Mouse (Mus musculus): ENCODE results near the gene Samd4. TPM values are rescaled to one million over a fixed set of nuclear protein-coding genes. Genes with fewer than 3 reads are reported as not detected.
A peak's percentile ranks its signal among the peaks of the same experiment; 100 is the strongest.
"Not testable (repeated sequence)": the region's sequence is repeated elsewhere in the genome, so short reads cannot be mapped to it uniquely, and the experiment has no call there.

Samd4 gene
- polyA plus RNA-seq, 1 experiment from 2014 or later, result 5.0 TPM

DNA sequence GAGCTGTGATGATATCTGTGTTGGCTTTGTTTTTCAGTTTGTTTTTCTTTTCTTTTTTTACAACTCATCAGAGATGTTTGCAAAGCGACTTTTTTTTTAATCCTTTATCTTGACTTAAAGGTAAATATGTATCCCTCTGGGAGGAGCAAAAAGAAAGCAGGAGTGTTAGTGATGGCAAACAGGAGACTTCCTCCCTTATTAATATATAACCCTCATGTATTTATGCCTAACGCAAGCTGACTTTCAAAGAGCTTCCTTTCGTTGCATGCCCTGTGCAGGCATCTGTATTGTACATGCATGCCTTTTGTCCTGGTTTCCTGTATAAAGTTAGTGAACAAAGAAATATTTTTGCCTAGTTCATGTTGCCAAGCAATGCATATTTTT is 222.5 kb downstream of the Samd4 start:
- Histone ChIP-seq H3K9me3 (replicated peaks; ENCODE audit: control insufficient read depth, low read length, poor library complexity, severe bottlenecking) (no peaks in the 10 kb centered on the region), H3K27ac (ENCODE audit: low read length) (no peak overlapping the region), H3K9ac (ENCODE audit: low read depth, low read length) (no peak overlapping the region), H3K27me3 (ENCODE audit: control insufficient read depth, insufficient read depth, low read depth, low read length) (no peaks in the 10 kb centered on the region), H3K36me3 (ENCODE audit: control insufficient read depth, insufficient read depth, low read length) (no peaks in the 10 kb centered on the region), H3K4me3 (ENCODE audit: low read depth, low read length) (no peak overlapping the region), H3K4me1 (ENCODE audit: control insufficient read depth, insufficient read depth, low read length) (no peaks in the 10 kb centered on the region), H3K4me2 (ENCODE audit: low read length) (no peak overlapping the region)
- no peak for ATAC-seq
- 81% methylated on average over 3 of the region's 3 CpGs for WGBS

DNA sequence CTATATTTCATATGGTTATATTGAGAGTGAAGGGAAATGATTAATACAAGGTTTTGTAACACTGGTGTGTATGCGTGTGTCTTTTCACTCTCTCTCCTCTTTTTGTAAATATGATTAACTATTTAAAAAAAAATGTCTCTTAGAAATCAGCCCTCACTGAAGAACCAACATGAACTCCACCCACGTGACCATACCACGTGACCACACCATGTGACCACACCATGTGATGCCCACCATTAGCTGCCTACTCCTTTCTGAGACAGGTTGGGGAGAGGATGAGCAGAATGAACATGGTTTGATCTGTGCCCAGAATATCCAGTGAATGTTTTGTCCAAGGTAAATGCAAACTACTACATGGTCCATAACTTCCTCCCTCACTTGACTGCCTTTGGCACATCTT is 223.1 kb downstream of the Samd4 start:
- Histone ChIP-seq H3K9ac (ENCODE audit: low read depth, low read length) (no peak overlapping the region), H3K4me3 (ENCODE audit: low read depth, low read length) (no peak overlapping the region), H3K27ac (ENCODE audit: low read length) (no peak overlapping the region), H3K9me3 (replicated peaks; ENCODE audit: control insufficient read depth, low read length, poor library complexity, severe bottlenecking) (no peaks in the 10 kb centered on the region), H3K4me1 (ENCODE audit: control insufficient read depth, insufficient read depth, low read length) (no peaks in the 10 kb centered on the region), H3K36me3 (ENCODE audit: control insufficient read depth, insufficient read depth, low read length) (no peaks in the 10 kb centered on the region), H3K27me3 (ENCODE audit: control insufficient read depth, insufficient read depth, low read depth, low read length) (no peaks in the 10 kb centered on the region), H3K4me2 (ENCODE audit: low read length) (no peak overlapping the region)
- ATAC-seq, result no peak
- WGBS, result 94% methylated on average over 3 of the region's 3 CpGs

DNA sequence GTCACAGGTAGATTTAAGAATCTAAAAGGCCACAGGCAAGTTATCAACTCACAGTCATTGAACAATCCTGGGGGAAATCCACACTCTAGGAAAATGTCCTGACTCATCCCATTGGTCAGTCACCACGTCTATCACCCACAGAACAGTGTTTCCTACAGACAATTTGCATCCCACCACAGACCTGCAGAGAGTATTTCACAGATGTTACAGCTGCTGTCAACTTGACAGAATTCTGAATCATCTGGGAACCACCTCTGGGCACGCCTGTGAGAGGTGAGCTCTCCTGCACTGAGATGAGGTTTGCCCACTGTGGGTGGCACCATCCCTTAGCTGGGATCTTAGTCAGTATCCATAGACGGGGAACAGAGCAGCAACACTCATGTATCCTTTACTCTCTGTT is 224.8 kb downstream of the Samd4 start:
- 81% methylated on average over 3 of the region's 3 CpGs for WGBS

DNA sequence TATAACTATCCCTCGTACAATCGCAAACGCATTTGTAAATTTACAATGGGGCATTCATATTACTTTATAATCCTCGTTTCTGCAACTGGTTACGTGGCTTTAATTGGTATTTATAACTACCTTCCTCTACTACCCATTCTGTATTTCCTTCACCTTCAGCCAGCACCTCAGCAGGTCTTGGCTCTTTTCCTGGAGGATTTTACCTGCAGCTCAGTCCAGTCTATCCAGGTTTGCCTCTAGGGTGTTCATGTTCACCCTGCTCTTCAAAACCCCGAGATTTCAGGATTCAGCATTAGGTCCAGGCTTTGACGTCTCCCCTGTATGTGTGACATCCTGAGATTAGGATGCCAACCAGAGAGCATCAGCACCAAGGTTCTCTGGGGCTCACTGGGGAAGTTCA is 227.7 kb downstream of the Samd4 start:
- ATAC-seq; H3K27ac ChIP-seq (ENCODE audit: low read length); H3K36me3 ChIP-seq (ENCODE audit: control insufficient read depth, insufficient read depth, low read length); H3K9ac ChIP-seq (ENCODE audit: low read depth, low read length); H3K4me2 ChIP-seq (ENCODE audit: low read length); H3K4me3 ChIP-seq (ENCODE audit: low read depth, low read length); H3K27me3 ChIP-seq (ENCODE audit: control insufficient read depth, insufficient read depth, low read depth, low read length); H3K4me1 ChIP-seq (ENCODE audit: control insufficient read depth, insufficient read depth, low read length); H3K9me3 ChIP-seq (replicated peaks; ENCODE audit: control insufficient read depth, low read length, poor library complexity, severe bottlenecking): not testable (repeated sequence)
- 87% methylated on average over 4 of the region's 7 CpGs for WGBS

More for the DNA sequence above, 224.8 kb downstream of the Samd4 start:
- Histone ChIP-seq H3K4me1 (ENCODE audit: control insufficient read depth, insufficient read depth, low read length) (no peaks in the 10 kb centered on the region), H3K36me3 (ENCODE audit: control insufficient read depth, insufficient read depth, low read length) (no peaks in the 10 kb centered on the region), H3K9ac (ENCODE audit: low read depth, low read length) (no peak overlapping the region), H3K27ac (ENCODE audit: low read length) (no peak overlapping the region), H3K4me3 (ENCODE audit: low read depth, low read length) (no peak overlapping the region), H3K9me3 (replicated peaks; ENCODE audit: control insufficient read depth, low read length, poor library complexity, severe bottlenecking) (no peaks in the 10 kb centered on the region), H3K27me3 (ENCODE audit: control insufficient read depth, insufficient read depth, low read depth, low read length) (no peaks in the 10 kb centered on the region), H3K4me2 (ENCODE audit: low read length) (no peak overlapping the region)
- no peak for ATAC-seq

DNA sequence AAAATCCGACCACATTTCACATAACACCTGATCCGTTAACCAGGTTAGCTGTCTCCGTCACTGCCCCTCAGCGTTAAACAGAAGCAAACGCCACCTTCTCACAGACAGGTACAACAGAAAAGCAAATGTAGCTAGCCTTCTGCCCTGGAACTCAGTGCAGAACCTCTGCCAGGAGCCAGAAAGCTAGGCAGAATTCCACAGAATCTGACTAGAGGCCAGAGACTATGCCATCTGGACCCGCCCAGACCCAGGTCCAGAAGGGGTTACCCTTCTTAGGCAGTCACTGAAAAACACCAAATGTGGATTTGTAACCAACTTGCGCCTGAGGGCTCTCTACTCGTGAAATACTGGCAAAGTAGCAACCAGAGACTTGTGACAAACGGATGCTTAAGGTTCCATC is 228.7 kb downstream of the Samd4 start:
- H3K4me3 ChIP-seq (ENCODE audit: low read depth, low read length), result no peak overlapping the region
- H3K27ac ChIP-seq (ENCODE audit: low read length), result no peak overlapping the region

DNA sequence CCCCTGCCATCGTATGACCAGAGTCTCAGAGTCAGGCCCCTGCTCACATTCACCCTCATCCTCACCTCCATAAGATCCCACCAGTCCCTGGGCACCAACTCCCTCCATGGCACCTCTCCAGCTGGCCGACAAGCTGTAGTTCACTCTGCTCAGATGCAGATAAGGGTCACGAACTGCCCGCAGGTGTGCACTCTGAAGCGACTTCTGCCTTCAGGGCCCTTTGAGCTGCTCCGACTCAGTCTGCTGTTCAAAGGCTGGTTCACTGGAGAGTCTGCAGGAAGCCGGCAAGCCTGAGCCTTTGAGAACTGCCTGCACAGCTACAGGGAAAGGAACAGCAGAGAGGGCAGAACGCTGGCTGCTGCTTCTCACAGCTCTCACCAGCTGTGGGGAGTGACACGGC is 232.5 kb downstream of the Samd4 start:
- ATAC-seq, result peak; percentile 48; the same call in 1 of the 2 replicates
- no peak overlapping the region for H3K9ac ChIP-seq (ENCODE audit: low read depth, low read length)
- H3K27ac ChIP-seq (ENCODE audit: low read length), result no peak overlapping the region
- H3K4me2 ChIP-seq (ENCODE audit: low read length), result no peak overlapping the region
- no peaks in the 10 kb centered on the region for H3K27me3 ChIP-seq (ENCODE audit: control insufficient read depth, insufficient read depth, low read depth, low read length)
- no peaks in the 10 kb centered on the region for H3K36me3 ChIP-seq (ENCODE audit: control insufficient read depth, insufficient read depth, low read length)
- H3K4me3 ChIP-seq (ENCODE audit: low read depth, low read length), result no peak overlapping the region
- H3K9me3 ChIP-seq (replicated peaks; ENCODE audit: control insufficient read depth, low read length, poor library complexity, severe bottlenecking), result no peaks in the 10 kb centered on the region
- H3K4me1 ChIP-seq (ENCODE audit: control insufficient read depth, insufficient read depth, low read length), result no peaks in the 10 kb centered on the region
- 52% methylated on average over 9 of the region's 9 CpGs for WGBS

More for the DNA sequence above, 228.7 kb downstream of the Samd4 start:
- WGBS, result 58% methylated on average over 9 of the region's 9 CpGs
- Histone ChIP-seq H3K9me3 (replicated peaks; ENCODE audit: control insufficient read depth, low read length, poor library complexity, severe bottlenecking) (no peaks in the 10 kb centered on the region), H3K4me1 (ENCODE audit: control insufficient read depth, insufficient read depth, low read length) (no peaks in the 10 kb centered on the region), H3K36me3 (ENCODE audit: control insufficient read depth, insufficient read depth, low read length) (no peaks in the 10 kb centered on the region), H3K27me3 (ENCODE audit: control insufficient read depth, insufficient read depth, low read depth, low read length) (no peaks in the 10 kb centered on the region), H3K4me2 (ENCODE audit: low read length) (no peak overlapping the region), H3K9ac (ENCODE audit: low read depth, low read length) (no peak overlapping the region)
- ATAC-seq, result no peak

DNA sequence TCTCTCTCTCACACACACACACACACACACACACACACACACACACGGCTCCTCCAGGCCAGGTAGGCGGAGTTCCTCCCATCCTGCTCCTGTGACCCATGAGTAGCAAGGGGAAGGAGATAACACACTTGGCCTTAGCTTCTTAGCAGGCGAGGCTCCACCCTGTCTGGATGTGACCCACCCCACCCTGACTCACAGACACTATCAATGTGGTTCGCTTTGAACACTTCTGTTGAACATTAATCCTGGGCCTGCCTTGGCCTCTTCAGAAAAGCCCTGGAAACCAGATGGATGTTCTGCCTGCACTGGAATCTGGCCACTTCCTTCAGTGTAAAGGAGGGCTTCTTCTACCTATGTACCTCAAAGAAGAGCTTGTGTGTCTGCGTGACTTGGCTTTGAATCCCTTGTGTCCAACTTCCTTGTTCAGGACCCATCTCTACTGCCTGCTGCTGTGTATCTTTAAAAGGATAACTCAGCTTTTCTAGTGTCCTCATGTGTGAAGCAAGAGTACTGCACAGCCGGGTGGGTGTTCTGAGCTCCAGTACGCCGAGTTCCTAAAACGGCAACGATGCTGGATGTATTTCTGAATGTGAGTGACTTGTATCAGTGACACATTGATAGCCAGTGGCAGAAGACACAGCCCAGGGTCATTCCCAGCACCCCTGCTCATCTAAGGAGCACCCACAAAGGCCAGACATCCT is 233.6 kb downstream of the Samd4 start:
- WGBS, result 88% methylated on average over 8 of the region's 10 CpGs
- ATAC-seq, result no peak
- H3K9ac ChIP-seq (ENCODE audit: low read depth, low read length), result no peak overlapping the region
- no peaks in the 10 kb centered on the region for H3K36me3 ChIP-seq (ENCODE audit: control insufficient read depth, insufficient read depth, low read length)
- no peak overlapping the region for H3K4me3 ChIP-seq (ENCODE audit: low read depth, low read length)
- H3K4me2 ChIP-seq (ENCODE audit: low read length), result no peak overlapping the region
- no peaks in the 10 kb centered on the region for H3K9me3 ChIP-seq (replicated peaks; ENCODE audit: control insufficient read depth, low read length, poor library complexity, severe bottlenecking)
- no peaks in the 10 kb centered on the region for H3K27me3 ChIP-seq (ENCODE audit: control insufficient read depth, insufficient read depth, low read depth, low read length)
- no peaks in the 10 kb centered on the region for H3K4me1 ChIP-seq (ENCODE audit: control insufficient read depth, insufficient read depth, low read length)
- H3K27ac ChIP-seq (ENCODE audit: low read length), result no peak overlapping the region

DNA sequence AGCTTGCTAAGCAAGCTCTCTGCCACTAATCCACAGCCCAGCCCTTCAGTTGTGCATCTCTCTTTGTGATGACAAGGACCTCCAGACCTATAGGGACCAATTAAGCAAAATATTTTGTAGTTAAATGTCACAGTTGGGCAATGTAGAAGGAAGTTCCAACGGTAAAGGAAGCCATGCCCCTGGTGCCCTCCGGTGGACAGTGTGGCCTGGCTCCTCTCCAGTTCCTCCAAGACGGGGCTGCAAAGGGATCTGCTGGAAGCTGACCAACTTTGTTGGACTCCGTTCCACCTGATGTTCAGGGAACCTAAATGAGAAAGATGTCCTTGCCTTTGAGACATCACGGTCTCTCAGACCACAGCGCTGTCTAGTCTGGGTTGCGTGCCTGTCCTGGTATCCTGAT is 234.9 kb downstream of the Samd4 start:
- no peak overlapping the region for H3K9ac ChIP-seq (ENCODE audit: low read depth, low read length)
- no peaks in the 10 kb centered on the region for H3K9me3 ChIP-seq (replicated peaks; ENCODE audit: control insufficient read depth, low read length, poor library complexity, severe bottlenecking)
- 75% methylated on average over 7 of the region's 7 CpGs for WGBS
- no peak overlapping the region for H3K4me2 ChIP-seq (ENCODE audit: low read length)
- H3K27ac ChIP-seq (ENCODE audit: low read length), result no peak overlapping the region
- no peak overlapping the region for H3K4me3 ChIP-seq (ENCODE audit: low read depth, low read length)
- no peaks in the 10 kb centered on the region for H3K4me1 ChIP-seq (ENCODE audit: control insufficient read depth, insufficient read depth, low read length)
- ATAC-seq, result no peak
- H3K36me3 ChIP-seq (ENCODE audit: control insufficient read depth, insufficient read depth, low read length), result no peaks in the 10 kb centered on the region
- no peaks in the 10 kb centered on the region for H3K27me3 ChIP-seq (ENCODE audit: control insufficient read depth, insufficient read depth, low read depth, low read length)

DNA sequence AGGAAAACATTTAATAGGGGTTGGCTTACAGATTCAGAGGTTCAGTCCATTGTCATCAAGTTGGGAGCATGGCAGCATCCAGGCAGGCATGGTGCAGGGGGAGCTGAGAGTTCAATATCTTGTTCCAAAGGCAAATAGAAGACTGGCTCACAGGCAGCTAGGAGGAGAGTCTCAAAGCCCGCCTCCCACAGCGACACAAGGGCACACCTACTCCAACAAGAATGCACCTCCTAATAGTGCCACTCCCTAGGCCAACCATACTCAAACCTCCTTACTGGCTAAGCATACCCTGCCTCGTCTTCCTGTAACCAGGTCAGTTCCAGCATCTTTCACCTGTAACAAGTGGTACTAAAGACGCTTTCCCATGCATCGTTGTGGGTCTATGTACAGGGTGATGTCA is 245.3 kb downstream of the Samd4 start:
- Histone ChIP-seq H3K4me1 (ENCODE audit: control insufficient read depth, insufficient read depth, low read length) (no peaks in the 10 kb centered on the region), H3K4me3 (ENCODE audit: low read depth, low read length) (no peak overlapping the region), H3K9me3 (replicated peaks; ENCODE audit: control insufficient read depth, low read length, poor library complexity, severe bottlenecking) (no peaks in the 10 kb centered on the region), H3K27me3 (ENCODE audit: control insufficient read depth, insufficient read depth, low read depth, low read length) (no peaks in the 10 kb centered on the region), H3K36me3 (ENCODE audit: control insufficient read depth, insufficient read depth, low read length) (no peaks in the 10 kb centered on the region), H3K4me2 (ENCODE audit: low read length) (no peak overlapping the region), H3K27ac (ENCODE audit: low read length) (no peak overlapping the region), H3K9ac (ENCODE audit: low read depth, low read length) (no peak overlapping the region)
- no peak for ATAC-seq
- WGBS, result 89% methylated on average over 5 of the region's 5 CpGs

Data from midbrain, embryonic 16.5 days (tissue).